Mouse (Mus musculus) limb, embryonic 14.5 days (tissue): ENCODE measurements around the gene Atp5k. TPM values are rescaled to one million over a fixed set of nuclear protein-coding genes. Genes with fewer than 3 reads are reported as not detected.

Experiments
- ATAC-seq: fragments of 200-750 bp; cut with Nextera tagmentation; 2 replicates; pipeline ENCODE4 v1.8.0; 2017; ENCODE audit warnings: low read depth, moderate number of reproducible peaks, moderate TSS enrichment; ENCODE audit not compliant: low FRiP score
- DNase-seq: peaks from one replicate; pipeline ENCODE4 v3.0.0-alpha.2; 2015; ENCODE audit warnings: low spot score
- H3K27ac ChIP-seq: fragments of 300-500 bp; sonication (generic); replicated peaks from 2 replicates; pipeline ENCODE4 v1.5.1; 2014; ENCODE audit warnings: low read depth, mild to moderate bottlenecking, low read length, moderate library complexity, mixed read lengths
- H3K27me3 ChIP-seq: fragments of 300-500 bp; sonication (generic); 2 replicates; pipeline ENCODE4 v1.6.1; 2014; ENCODE audit warnings: low read length, mixed read lengths; ENCODE audit not compliant: control insufficient read depth, insufficient read depth
- H3K36me3 ChIP-seq: fragments of 300-500 bp; sonication (generic); 2 replicates; pipeline ENCODE4 v1.6.1; 2014; ENCODE audit warnings: mild to moderate bottlenecking, low read length, moderate library complexity, mixed read lengths; ENCODE audit not compliant: control insufficient read depth, insufficient read depth
- H3K4me1 ChIP-seq: fragments of 300-500 bp; sonication (generic); 2 replicates; pipeline ENCODE4 v1.6.1; 2014; ENCODE audit warnings: antibody characterized with exemption, low read length, mixed read lengths; ENCODE audit not compliant: control insufficient read depth, insufficient read depth
- H3K4me2 ChIP-seq: fragments of 300-500 bp; sonication (generic); replicated peaks from 2 replicates; pipeline ENCODE4 v1.6.1; 2014; ENCODE audit warnings: low read depth, mild to moderate bottlenecking, low read length, moderate library complexity; ENCODE audit not compliant: severe bottlenecking
- H3K4me3 ChIP-seq: fragments of 300-500 bp; sonication (generic); replicated peaks from 2 replicates; pipeline ENCODE4 v1.5.1; 2014; ENCODE audit warnings: low read length
- H3K9ac ChIP-seq: fragments of 300-500 bp; sonication (generic); 2 replicates; pipeline ENCODE4 v1.6.1; 2014; ENCODE audit warnings: mild to moderate bottlenecking, low read depth, low read length, moderate library complexity; ENCODE audit not compliant: severe bottlenecking
- H3K9me3 ChIP-seq: fragments of 300-500 bp; sonication (generic); 2 replicates; pipeline ENCODE4 v1.6.1; 2016; ENCODE audit warnings: low read length; ENCODE audit not compliant: control insufficient read depth
- POLR2A ChIP-seq: fragments of 200-500 bp; IDR thresholded peaks from 2 replicates; pipeline ENCODE4 v1.8.0; 2012; ENCODE audit warnings: inconsistent platforms, mild to moderate bottlenecking, moderate library complexity, borderline replicate concordance; ENCODE audit not compliant: insufficient read depth, insufficient read length; ENCODE audit errors: extremely low read depth
- WGBS: fragments of 180-500 bp; shearing (Covaris S2); extraction: QIAGEN DNeasy Blood & Tissue Kit; methylation state at CpG from one replicate; pipeline ENCODE4 v1.1.7; 2014; 5-methylcytosine and 5-hydroxymethylcytosine counted together
- polyA plus RNA-seq, 2 experiments: library from polyadenylated mRNA; depleted of rRNA in 1 of 2; stranded (reverse) in 1 of 2; unstranded in 1 of 2; fragments of >200 nt; fragmentation: Nextera tagmentation in 1 of 2; extraction: Ambion mirVana in 1 of 2; gene quantifications; 2 replicates each; pipeline versions ENCODE4 v1.2.1 to v1.2.3; 2012 to 2014

Atp5k gene
- polyA plus RNA-seq, 2 experiments: 174 to 423 TPM

DNA sequence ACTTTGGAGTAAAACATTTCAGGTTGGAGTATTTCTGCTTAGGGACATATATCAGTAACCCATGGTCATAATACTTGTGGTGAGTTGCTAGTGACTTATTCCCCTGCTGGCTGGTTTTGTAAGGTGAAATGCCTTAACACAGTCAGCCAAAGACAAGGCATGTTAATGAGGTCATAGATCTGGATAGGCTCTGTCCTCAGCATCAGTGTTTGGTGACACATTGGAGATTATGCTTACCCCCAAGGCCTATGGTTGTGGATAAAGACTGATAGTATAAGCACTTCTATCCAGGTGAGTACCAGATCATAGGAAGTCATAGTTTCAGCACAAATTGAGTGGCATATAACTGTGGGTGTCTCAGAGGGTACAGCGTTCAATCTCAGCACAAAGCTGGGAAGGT lies 32.4 kb upstream of the Atp5k start:
- H3K9ac ChIP-seq: no peak overlapping the region
- H3K27ac ChIP-seq: no peak overlapping the region
- DNase-seq: no peak
- no peaks in the 10 kb centered on the region for H3K27me3 ChIP-seq
- H3K4me1 ChIP-seq: peaks cover 15% of the 10 kb centered on the region
- no peak for TF ChIP-seq POLR2A
- no peak overlapping the region for H3K4me2 ChIP-seq
- peaks cover 4% of the 10 kb centered on the region; the same call in 1 of the 2 replicates for H3K36me3 ChIP-seq
- H3K4me3 ChIP-seq: no peak overlapping the region
- no peak for ATAC-seq
- H3K9me3 ChIP-seq: no peaks in the 10 kb centered on the region
- 97% methylated on average over 1 of the region's 1 CpGs for WGBS

DNA sequence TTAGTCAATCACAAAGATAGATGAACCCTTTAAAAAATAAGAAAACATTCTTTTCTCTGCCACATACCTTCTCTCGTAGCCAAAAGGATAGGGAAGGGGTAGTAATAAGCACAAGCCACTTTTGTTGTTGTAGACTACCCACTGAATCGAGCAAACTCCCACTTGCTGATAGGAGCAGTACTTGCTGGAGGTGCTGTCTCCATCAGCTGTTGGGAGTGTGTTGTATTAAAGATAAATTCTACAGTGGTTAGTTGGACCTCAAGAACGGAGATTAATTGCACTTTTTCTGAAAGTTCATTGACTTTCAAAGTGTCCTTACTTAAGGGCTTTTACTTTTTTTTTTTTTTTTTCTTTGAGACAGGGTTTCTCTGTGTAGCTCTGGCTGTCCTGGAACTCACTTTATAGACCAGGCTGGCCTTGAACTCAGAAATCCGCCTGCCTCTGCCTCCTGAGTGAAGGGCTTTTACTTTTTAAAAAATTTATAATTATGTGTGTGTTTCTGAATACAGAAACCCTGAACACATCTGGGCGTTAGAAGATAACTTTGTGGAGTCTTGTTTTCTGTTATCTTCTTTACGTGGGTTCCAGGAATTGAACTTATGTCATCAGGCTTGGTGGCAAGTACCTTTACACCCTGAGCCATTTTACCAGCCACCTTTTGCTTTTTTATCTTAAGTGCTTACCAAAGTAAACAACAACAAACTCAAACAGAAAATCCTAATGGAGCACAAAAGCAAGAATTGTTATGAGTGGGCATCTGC lies 31.1 kb upstream of the Atp5k start:
- peaks cover 15% of the 10 kb centered on the region for H3K4me1 ChIP-seq
- no peak overlapping the region for H3K4me2 ChIP-seq
- no peaks in the 10 kb centered on the region for H3K27me3 ChIP-seq
- TF ChIP-seq POLR2A: no peak
- no peak overlapping the region for H3K9ac ChIP-seq
- H3K4me3 ChIP-seq: no peak overlapping the region
- H3K27ac ChIP-seq: no peak overlapping the region
- WGBS: 91% methylated on average over 6 of the region's 6 CpGs
- ATAC-seq (no peak), DNase-seq (no peak)
- H3K36me3 ChIP-seq: no peaks in the 10 kb centered on the region
- no peaks in the 10 kb centered on the region for H3K9me3 ChIP-seq

DNA sequence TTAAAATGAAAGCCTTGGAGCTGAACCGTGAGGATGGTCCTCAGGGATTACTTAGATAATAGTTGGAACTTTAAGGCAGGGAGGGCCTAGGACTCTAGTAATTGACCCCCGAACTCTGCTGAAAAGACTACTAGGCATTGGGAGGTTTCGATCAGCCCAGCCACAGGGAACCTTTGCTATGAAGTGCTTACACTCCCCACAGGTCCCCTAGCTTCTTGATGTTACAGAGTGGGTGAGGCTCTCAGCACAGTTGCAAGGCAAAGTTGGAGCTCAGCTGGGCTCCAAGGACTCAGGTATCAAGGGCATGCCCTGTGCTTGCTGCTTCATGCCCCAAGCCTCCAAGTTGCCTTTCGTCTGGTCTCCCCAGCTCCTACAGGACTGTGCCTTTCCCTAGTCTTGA lies 28.2 kb upstream of the Atp5k start:
- no peak for ATAC-seq
- peak overlapping the region; percentile 98 for H3K4me2 ChIP-seq

DNA sequence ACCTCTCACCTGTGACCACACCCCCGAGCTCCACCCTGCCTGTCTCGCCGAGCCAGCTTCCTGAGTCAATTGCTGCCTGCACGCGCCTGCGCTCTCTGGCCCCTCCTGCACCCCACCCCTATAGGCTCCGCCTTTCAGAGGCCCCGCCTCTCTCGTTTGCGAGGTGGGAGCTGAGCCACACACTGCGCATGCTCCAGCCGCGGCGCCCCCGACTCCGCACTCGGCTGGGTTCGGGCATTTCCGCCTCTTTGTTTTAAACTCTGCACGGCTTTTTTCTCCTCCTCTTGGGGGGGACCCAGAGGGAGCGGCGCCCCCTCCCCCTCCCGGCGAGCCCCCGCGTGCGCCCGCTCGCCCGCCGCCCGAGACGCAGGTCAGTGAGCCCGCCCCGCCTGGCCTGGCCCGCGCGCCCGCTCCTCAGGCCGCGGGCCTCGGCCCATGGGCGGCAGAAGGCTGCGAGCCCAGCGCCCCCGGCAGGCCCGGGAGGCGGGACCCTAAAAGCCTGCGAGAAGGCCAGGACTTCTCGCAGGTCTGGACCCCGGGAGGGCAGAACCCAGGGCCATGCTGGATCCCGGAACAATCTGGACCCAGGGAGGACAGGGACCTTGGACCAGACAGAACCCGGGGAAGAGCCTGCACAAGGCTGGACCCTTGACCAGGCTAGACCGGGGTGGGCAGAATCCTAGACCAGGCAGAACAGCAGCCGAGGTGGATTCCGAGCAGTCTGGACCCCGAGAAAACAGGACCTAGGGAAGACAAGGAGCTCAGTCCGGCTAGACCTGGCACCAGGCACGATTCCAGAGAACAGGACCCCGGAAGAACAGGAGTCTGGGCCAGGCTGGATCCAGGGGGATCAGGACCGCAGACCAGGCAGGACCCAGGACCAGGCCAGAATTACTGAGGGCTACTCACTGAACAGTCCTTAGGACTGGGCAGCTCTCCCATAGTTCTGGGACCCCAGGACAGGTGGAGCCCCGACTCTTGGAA lies 27.1 kb upstream of the Atp5k start, which contains the start of gene Pcgf3:
Gene Pcgf3 (plus strand): TSS at position 151 of the 984 bp plus-strand sequence.
- Histone ChIP-seq H3K9ac (peak within 1 kb of the TSS; percentile 100), H3K4me1 (peaks cover 15% of the 10 kb centered on the region), H3K9me3 (no peaks in the 10 kb centered on the region), H3K27me3 (no peaks in the 10 kb centered on the region), H3K4me3 (peak within 1 kb of the TSS; percentile 97), H3K4me2 (peak within 1 kb of the TSS; percentile 98), H3K27ac (peak within 1 kb of the TSS; percentile 77), H3K36me3 (no peaks in the 10 kb centered on the region)
- TF ChIP-seq POLR2A: no peak
- ATAC-seq (peak; percentile 98), DNase-seq (peak; percentile 96)
- 2% methylated on average over 57 of the region's 62 CpGs for WGBS

More for the DNA sequence above, 28.2 kb upstream of the Atp5k start:
- Histone ChIP-seq H3K9me3 (no peaks in the 10 kb centered on the region), H3K4me1 (peaks cover 15% of the 10 kb centered on the region), H3K27ac (0 out of 2 replicates have a peak overlapping the region, but pooled peaks have one; percentile 77), H3K4me3 (peak overlapping the region; percentile 97), H3K27me3 (no peaks in the 10 kb centered on the region), H3K36me3 (no peaks in the 10 kb centered on the region), H3K9ac (peak overlapping the region; percentile 100)
- WGBS: 53% methylated on average over 4 of the region's 4 CpGs
- no peak for TF ChIP-seq POLR2A
- no peak for DNase-seq

DNA sequence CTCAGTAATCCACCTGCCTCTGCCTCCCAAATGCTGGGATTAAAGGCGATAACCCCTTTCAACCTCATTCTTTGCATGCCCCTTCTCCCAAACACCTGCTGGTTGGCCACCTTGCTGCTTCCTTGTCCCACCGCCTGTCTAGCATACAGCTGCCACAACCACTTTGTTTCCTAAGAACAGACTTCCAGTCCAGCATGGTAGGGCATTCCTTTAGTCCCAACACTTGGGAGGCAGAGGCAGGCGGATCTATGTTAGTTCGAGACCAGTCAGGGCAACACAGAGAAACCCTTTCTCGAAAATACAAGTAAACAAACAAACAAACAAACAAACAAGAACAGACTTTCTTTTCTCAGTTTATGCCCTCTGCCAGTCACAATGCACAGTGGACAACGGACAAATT lies 26.2 kb upstream of the Atp5k start:
- H3K36me3 ChIP-seq: no peaks in the 10 kb centered on the region
- H3K27ac ChIP-seq: no peak overlapping the region
- peaks cover 15% of the 10 kb centered on the region for H3K4me1 ChIP-seq
- ATAC-seq (no peak; the same call in 1 of the 2 replicates), DNase-seq (no peak)
- TF ChIP-seq POLR2A: no peak
- no peaks in the 10 kb centered on the region for H3K9me3 ChIP-seq
- peak overlapping the region; percentile 100; the same call in 1 of the 2 replicates for H3K9ac ChIP-seq
- peak overlapping the region; percentile 98 for H3K4me2 ChIP-seq
- WGBS: 40% methylated on average over 6 of the region's 6 CpGs
- peak overlapping the region; percentile 97 for H3K4me3 ChIP-seq
- H3K27me3 ChIP-seq: no peaks in the 10 kb centered on the region
